Mouse (Mus musculus): Measurements from ENCODE around the gene Tcf3.
A peak's percentile ranks its signal among the peaks of the same experiment; 100 is the strongest.

The Tcf3 gene

DNA sequence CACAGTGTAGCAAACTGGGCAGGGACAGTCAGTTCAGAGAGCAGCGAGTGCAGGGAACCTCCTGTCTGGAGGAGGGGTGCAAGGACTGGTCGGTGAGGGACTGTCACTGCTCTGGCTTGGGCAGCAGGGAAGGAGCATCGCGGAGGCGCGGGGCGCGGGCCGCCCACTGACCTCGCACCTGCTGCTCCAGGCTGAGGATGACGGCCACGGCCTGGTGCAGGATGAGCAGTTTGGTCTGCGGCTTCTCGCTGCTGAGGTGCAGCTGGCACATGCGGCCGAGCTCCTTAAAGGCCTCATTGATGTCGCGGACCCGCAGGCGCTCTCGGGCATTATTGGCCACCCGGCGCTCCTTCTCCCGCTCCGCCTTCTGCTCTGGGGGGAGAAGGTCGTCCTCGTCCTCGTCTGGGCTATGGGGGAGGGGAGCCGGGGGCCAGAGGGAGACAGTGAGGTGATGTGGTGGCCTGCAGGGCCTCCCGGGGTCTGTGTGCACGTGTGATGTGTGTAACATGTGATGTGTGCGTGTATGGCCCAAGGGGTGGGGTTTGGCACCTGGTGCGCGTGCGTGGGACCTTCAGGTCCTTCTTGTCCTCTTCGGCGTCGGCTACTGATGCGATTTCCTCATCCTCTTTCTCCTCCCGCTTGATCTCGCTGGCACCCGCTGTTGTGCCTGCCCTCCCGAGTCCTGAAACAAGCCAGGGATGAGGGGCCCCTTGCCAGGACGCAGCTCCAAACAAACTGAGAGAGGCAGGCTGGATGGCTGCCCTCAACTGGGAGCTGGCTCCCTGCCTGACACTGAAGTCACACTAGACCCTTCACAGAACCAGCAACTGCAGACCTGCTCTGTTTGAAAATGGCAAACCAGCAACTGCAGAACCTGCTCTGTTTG, 20.5 kb downstream of the Tcf3 start:
- DNase-seq (ENCODE audit: inconsistent age in 2 of 2, low spot score in 1 of 2) = peak in 1 of 2 experiments; percentile 65

- DNase-seq (ENCODE audit: inconsistent age in 2 of 2, low spot score in 1 of 2) = no peak
These were observed 25.5 kb downstream of the Tcf3 start for GRCm38 (mm10) chr10:80407924-80408323.

- DNase-seq (ENCODE audit: inconsistent age in 2 of 2, low spot score in 1 of 2) = peak; percentile 94 to 98
These were observed 26.6 kb downstream of the Tcf3 start, which contains the start of gene Uqcr11 for GRCm38 (mm10) chr10:80406684-80407501. Gene Uqcr11, minus strand, starts transcription at chr10:80406830.

DNA sequence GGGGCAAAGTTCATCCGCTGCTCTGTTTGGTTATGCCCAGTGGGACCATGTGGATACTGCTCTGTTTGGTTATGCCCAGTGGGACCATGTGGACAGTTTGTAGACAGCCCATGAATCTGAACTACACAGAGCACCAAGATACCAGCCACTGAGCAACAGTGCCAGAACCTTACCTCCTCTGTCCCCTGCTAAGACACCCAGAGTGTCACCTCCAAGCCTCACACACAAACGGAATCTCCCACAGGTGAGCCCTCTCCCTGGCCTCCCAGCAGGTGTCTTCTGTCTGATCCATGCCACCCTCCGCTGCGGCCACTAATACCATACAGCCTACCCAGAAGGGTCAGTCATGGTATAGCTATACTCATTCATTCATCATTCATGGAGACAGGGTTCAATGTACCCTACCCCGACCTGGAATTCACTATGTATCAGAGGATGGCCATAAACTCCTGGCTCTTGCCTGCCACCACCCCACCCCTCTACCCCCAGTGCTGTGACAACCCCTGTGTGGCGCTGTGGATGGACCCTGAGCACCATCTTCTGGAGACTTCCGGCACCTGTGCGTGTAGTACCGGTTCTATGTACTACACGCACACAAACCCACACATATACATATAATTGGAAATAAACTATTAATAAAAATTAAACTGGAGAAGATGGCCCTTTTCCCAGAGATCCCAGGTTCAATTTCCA, 27.8 kb downstream of the Tcf3 start:
- peak in 1 of 2 experiments; percentile 62 for DNase-seq (ENCODE audit: inconsistent age in 2 of 2, low spot score in 1 of 2)

DNA sequence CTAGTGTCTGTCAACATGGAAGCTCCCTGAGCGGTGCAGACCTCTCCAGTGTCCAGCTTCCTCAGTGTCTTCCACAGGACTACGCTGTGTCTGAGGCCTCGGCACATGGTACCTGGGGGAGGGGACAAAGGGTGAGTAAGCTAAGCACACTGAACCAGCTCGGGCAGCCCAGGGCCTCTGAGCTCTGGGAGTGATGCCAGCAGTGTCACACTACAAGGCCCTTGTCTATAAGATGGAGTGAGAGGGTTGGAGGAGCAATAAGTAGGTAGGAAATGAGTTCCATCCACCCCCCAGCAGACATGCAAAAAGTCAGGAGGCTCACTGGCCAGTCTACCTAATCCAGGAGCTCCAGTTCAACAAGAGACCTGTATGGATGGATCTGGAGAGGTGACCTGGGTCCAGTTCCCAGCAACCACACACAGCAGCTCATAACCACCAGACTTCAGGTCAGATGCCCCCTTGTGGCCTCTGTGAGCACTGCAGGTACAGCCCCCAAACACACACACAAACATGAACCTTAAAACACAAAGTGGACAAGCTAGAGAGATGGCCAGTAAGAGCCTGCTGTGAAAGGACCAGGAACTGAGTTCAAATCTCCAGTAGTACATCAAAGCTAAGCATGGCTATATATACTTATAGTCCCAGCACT, 30.3 kb downstream of the Tcf3 start:
- DNase-seq (ENCODE audit: inconsistent age in 2 of 2, low spot score in 1 of 2) = peak; percentile 88 to 91

GRCm38 (mm10) chr10:80400704-80401161, 32.7 kb downstream of the Tcf3 start:
- peak in 1 of 2 experiments; percentile 60 for DNase-seq (ENCODE audit: inconsistent age in 2 of 2, low spot score in 1 of 2)

DNA sequence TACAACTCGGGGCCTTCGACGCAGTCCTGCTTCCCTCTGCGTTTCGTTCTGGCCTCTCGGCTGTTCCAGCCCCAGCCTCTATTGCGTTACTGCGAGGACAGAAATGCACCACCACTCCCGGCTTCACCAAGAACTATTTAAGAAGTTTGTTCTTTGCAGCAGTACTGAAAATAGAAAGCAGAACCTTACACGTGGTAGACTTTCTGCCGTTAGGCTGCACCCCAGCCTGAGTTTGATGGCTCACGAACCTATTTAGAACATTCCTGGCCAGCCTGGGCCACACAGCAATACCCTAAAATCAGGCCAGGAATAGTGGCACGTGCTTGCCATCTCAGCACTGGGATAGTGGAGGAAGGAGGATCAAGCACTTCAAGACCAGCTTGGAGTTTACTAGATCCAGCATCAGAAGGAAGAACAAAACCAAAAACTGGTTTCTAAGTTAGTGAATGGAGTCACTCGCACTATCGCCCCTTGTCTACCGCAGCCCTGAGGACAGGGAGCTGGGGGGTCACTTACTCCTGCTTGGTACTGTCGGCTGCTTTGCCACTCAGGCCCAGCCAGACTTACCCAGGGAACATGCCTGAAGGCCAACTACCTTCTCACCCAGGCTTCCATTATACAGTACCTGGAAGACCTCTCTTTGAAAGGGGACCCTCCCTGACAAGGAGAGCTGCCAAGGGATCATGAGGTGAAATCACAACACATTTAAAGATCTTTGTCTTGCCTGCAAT, 33.3 kb downstream of the Tcf3 start:
- DNase-seq (ENCODE audit: inconsistent age in 2 of 2, low spot score in 1 of 2) = no peak

DNA sequence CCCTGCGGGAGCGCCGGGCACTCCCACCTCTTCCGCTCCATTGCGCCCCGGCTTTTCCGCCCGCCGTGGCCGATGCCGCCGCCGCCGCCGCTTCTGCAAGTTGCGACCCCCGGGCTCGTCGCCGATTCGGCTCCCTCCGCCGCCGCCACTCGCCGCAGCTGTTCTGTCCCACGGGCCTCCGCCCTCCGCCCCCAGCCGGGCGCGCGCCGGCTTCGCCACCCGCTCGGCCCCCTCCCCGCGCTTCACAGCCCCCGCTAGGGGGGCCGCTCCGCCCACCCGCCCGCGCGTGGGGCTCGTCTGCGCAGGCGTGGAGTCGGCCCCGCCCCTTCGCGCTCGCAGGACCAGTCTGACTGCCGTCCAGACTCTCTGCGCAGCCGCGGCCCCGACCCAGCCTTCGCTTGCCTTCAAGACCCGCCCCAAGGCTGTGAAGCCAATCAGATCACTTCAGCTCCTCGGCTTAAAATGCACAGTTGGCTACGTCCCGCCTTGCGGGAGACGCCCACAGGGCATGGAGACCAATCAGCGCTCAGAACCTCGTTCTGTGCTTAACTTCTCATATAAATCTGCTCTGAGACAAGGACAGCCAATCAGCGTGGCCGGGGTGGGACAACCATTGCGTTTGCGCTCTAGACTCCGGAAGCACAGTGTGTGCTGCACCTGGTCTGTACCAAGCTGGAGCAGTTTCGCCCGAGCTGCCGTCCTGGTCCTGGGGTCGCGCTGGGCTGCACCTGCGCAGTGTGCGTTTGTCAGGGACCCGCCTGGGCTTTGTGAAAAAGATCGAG, 34.1 kb downstream of the Tcf3 start, which contains the start of gene Mbd3:
TSS of gene Mbd3 (minus strand) at position 360 of the 782 bp plus-strand sequence.
- peak; percentile 100 for DNase-seq (ENCODE audit: inconsistent age in 2 of 2, low spot score in 1 of 2)

DNA sequence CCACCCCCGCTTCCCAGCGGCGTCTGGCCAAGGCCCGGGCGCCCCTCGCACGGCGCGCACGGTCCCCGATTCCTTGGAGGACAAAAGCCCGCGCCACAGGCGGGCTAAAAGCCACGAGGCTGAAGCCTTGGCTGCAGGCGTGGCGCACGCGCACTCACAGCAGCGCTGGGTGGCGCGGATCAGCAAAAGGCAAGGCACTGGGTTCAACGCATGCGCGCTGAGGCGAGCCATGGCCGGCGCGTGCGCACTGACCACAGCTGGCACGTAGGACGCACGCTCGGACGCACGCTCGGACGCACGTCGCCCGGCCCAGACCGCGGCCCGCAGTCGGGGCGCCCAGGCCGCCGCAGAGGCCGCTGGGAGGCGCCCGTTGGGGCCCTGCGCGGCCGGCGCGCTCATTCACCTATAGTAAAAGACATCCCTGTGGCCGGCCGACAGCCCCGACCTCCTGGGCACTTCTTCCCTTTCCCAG, 34.7 kb downstream of the Tcf3 start:
- peak; percentile 99 for DNase-seq (ENCODE audit: inconsistent age in 2 of 2, low spot score in 1 of 2)

DNA sequence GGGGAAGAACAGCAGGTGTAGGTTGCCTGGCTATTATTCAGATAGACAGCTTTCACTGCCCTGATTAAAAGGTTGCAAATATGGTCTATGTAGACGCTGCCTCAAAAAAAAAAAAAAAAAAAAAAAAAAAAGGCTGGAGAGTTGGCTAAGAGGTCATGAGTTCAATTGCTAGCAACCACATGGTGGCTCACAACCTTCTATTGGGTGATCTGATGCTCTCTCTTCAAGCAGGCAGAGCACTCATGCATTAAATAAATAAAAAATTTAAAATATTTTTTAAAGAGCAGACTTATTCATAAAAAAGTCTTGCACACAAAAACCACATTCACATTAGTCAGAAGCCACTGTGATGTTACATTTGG, 35.3 kb downstream of the Tcf3 start:
- no peak for DNase-seq (ENCODE audit: inconsistent age in 2 of 2, low spot score in 1 of 2)

DNA sequence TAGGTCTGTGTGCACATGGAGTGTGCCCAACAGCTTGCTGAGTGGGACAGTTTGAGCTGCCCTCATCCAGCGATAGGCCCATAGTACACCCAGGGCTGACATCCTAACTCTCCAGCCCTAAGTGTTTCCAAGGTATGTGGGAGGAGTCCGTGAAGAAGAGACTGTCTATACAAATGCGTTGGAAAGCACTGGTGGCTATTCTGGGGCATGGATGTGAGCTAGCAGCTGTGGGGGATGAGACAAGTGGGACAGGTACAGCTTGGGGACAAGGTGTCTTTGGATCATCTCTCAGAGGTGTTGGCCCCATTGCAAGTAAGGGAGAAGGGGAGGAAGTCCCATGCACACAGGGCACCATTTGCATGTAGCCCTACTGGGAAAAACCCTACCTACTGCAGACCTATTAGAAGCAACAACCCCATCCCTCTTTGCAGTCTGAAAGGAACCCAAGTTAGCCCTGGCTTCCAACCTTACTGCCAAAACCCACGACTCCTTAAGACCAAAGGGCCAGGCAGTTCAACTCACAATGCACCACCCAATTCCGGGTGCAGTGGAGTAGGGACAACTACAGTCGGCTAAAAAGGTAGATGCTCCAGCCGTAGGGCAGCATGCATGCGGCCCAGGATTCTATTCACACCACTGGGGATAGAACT, 35.8 kb downstream of the Tcf3 start:
- peak in 1 of 2 experiments; percentile 65 for DNase-seq (ENCODE audit: inconsistent age in 2 of 2, low spot score in 1 of 2)

DNA sequence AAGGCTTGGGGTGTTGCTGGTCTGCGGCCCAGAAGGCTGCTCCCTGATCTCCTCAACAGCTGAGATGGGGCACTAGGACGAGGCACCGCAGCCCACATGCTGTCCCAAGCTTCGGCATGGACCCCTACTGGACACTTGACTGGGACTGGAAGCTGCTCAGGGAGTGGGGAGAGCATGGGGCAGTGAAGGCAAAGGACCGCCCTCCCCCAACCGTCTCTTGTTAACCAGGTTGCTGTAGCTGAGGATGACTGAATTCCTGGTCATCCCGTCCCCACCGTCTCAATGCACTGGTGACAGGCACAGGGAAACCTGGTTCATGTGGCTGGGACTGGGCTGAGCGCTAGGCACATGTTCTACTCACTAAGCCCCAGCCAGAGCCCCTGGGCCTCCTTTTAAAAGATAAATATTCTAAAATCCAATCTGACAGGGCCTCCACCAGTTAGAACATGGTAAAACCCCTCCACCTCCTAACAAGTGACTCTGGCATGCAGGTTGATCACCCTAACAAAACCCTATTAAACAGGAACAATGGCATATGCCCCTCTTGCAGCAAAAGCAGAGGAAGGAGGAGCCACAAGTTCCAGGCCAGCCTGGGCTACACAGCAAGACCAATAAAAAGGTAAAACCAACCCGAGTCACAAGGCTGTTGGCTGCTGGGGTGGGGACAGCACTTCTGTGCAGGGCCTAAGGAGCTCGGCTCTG, 36.5 kb downstream of the Tcf3 start:
- DNase-seq (ENCODE audit: inconsistent age in 2 of 2, low spot score in 1 of 2) = no peak

DNA sequence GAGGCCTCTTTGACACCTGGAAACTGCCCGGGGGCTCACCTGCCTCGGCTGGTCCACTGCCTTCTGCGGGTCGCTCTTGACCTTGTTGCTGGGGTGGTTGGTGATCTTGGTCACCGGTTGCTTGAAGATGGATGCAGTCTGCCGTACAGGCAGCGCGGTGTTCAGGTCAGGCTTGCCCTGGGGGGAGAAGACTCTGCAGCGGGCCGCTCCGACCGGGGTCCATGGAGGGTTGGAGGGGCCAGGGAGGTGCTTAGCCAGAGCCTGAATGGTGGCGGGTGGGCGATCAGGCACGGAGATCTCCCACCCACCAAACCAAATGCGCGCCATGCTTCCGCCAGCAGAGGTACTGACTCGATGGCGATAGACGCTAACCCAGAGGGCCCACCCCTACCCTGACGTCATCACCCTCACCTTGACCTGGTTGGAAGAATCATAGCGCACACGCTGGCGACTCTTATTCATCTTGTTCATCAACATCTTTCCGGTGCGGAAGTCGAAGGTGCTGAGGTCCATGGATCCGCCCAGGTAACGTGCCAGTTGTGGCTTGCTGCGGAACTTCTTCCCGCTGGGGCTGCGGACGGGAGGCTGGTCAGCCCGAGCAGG, 38.3 kb downstream of the Tcf3 start:
- peak; percentile 31 to 43 for DNase-seq (ENCODE audit: inconsistent age in 2 of 2, low spot score in 1 of 2)

GRCm38 (mm10) chr10:80392687-80393086, 40.8 kb downstream of the Tcf3 start:
- DNase-seq (ENCODE audit: inconsistent age in 2 of 2, low spot score in 1 of 2) = no peak

DNA sequence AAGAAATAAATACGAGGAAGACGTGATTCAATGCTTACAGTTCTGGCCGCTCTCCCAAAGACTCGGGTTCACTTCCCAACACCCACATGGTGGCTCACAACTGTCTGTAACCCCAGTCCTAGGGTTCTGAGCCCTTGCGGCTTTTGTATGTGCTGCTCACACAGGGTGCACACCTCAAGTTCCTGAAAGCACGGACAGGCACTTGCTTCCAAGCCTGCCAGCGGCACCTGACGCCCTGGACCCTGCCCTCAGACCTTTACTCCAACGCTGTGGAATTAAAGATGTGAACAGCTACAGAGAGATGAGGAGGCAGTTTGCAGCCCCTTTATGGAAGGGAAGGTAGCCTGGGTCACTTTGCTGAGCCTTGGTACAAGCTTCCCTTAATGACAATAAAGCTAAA, 42.8 kb downstream of the Tcf3 start:
- DNase-seq (ENCODE audit: inconsistent age in 2 of 2, low spot score in 1 of 2) = no peak

GRCm38 (mm10) chr10:80389185-80389708, 44.2 kb downstream of the Tcf3 start:
- peak in 1 of 2 experiments; percentile 68 for DNase-seq (ENCODE audit: inconsistent age in 2 of 2, low spot score in 1 of 2)

DNA sequence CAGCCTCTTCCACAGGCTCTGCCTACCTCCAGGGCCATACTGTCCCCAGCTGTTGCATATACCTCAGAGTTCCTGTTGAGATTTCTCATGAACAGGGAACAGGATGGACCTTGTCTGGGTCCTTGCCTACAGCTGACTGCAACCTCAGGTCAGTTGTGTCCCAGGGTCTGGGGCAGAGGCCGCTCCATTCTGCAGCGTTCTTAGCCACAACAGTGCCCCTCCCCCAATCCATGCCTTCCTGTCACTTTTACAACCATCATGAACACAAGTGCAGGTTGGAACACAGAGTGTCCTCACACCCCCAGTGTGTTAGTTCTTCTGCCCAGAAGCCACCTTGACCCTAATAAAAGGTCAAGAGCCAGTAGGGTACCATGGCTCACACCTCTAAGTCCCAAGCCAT, 44.7 kb downstream of the Tcf3 start:
- DNase-seq (ENCODE audit: inconsistent age in 2 of 2, low spot score in 1 of 2) = peak; percentile 35 to 54
